Mouse (Mus musculus): Measurements from ENCODE around the gene Med10.

The Med10 gene

GRCm38 (mm10) chr13:69830606-69831005 is 28.4 kb downstream of the Med10 start:
- no peak for DNase-seq (ENCODE audit: extremely low spot score)

DNA sequence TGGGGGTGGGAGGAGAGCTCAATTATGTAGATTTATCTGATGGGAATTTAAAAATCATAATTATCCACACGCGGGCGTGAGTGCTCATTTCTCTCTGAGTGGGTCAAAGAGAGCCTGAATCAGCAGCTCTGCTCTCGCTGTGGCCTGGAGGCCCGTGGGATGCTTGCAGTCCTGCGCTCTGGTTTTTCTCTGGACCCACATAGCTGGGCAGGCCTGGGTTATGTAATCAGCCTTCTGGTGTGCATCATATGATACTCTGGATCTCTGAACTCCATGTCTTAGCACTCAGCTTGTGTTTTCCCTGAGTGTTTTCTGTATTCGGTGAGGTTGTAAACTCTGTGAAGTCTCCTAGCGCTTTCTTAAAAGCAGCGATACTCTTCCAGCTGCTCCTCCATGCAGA is 30.4 kb downstream of the Med10 start:
- DNase-seq (ENCODE audit: extremely low spot score): no peak

DNA sequence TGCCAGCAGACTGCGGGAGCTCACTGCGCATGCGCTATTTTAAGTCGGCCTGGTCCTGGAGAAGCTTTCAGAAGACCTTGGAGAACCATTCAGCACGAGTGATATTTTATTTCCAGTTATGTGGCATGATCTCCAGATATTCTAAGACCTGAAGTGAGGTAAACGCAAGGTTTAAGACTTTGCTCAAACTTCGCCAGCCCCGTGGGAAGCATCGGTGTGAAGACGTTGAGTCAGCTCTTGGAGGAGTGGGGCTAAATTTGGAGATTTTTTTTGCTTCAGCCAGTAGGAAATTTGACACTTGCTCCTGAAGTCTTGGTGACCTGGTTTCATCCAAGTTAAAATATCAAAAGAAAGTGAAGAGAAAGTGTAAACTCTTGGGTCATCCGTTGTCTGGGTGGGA is 31.2 kb downstream of the Med10 start:
- DNase-seq (ENCODE audit: extremely low spot score): no peak

GRCm38 (mm10) chr13:69845592-69845991 is 43.4 kb downstream of the Med10 start:
- DNase-seq (ENCODE audit: extremely low spot score): no peak

DNA sequence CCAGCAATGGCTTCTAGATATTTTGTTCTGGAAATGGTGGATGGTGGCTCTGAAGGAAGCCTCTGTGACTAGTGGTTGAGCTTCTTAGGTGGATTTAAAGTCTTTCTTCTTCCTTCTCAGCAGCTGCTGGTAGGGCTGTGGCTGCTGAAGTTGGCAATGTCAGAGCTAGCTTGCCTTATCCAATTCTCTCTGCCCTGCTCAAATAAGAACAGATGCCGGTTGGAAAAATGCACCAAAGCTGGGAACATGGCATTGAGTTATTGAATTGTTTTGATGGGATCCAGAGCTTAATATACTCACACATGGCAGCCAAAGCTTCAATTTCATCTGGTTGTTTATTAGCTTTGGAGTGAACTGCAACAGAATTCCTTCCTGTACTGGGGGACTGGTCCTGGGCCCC is 47.4 kb downstream of the Med10 start:
- DNase-seq (ENCODE audit: extremely low spot score): no peak

- peak; percentile 35 for DNase-seq (ENCODE audit: extremely low spot score)
Observed at GRCm38 (mm10) chr13:69852313-69852712, 50.1 kb downstream of the Med10 start.

DNA sequence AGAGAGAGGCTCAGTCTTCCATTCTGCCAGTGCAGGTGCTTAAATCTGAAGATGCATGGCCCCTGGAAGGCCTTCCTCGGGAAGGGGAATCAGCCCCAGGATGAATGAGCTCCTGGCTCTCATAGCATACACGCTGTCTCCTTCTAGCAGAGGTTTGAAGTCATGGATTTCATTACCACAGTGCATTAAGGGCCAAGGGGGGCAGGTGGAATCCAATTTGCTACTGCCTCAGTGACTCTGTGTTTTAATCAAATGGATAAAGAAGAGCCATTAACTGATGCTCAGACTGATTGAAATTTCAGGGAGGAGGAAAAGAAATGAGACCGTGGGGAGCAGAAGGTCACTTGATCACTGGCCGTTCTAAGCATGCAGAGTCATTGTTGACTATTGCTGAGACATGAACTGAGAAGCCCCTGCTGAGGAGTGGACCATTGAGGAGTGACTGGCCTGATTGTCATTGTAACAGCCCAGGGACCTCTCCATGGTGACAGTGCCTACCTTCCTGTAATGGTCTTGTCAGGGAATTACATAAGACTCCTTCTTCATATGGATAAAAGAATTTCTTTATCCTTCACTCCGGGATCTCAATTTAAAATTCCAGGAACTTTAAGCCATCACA is 51.3 kb downstream of the Med10 start:
- DNase-seq (ENCODE audit: extremely low spot score): no peak

GRCm38 (mm10) chr13:69855941-69856340 is 53.7 kb downstream of the Med10 start:
- no peak for DNase-seq (ENCODE audit: extremely low spot score)

DNA sequence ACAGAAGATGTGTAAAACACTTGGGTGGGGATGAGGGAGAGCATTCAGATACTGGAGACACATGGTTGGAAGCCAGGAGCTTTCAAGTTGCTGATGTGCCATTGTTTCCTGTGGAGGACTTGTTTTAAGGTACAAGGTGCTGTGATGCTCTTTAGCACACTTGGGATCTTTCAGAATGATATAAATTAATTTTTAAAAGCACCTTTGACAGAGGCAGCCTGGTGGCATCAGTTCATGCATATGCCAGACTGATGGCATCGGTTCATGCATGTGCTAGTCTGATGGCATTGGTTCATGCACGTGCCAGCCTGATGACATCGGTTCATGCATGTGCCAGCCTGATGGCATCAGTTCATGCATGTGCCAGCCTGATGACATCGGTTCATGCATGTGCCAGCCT is 60.1 kb downstream of the Med10 start:
- DNase-seq (ENCODE audit: extremely low spot score): no peak

GRCm38 (mm10) chr13:69864911-69865310 is 62.7 kb downstream of the Med10 start:
- DNase-seq (ENCODE audit: extremely low spot score): no peak
